Mouse (Mus musculus) midbrain, embryonic 11.5 days (tissue): ENCODE measurements around the gene Slamf9. TPM values are rescaled to one million over a fixed set of nuclear protein-coding genes. Genes with fewer than 3 reads are reported as not detected.

Source experiments
- ATAC-seq: fragments of 200-750 bp; cut with Nextera tagmentation; 2 replicates; pipeline ENCODE4 v1.8.0; 2017; ENCODE audit warnings: moderate TSS enrichment, moderate library complexity; ENCODE audit not compliant: low FRiP score
- DNase-seq: peaks from one replicate; pipeline ENCODE4 v3.0.0; 2015; ENCODE audit warnings: low spot score; ENCODE audit errors: missing footprints
- H3K27ac ChIP-seq: fragments of 300-500 bp; sonication (generic); 2 replicates; pipeline ENCODE4 v1.5.1; 2014; ENCODE audit warnings: low read depth, low read length
- H3K27me3 ChIP-seq: fragments of 300-500 bp; sonication (generic); 2 replicates; pipeline ENCODE4 v1.6.1; 2014; ENCODE audit warnings: mild to moderate bottlenecking, low read length, moderate library complexity, mixed read lengths; ENCODE audit not compliant: control insufficient read depth, insufficient read depth
- H3K36me3 ChIP-seq: fragments of 300-500 bp; sonication (generic); 2 replicates; pipeline ENCODE4 v1.6.1; 2014; ENCODE audit warnings: mild to moderate bottlenecking, low read length, moderate library complexity, mixed read lengths; ENCODE audit not compliant: control insufficient read depth, insufficient read depth
- H3K4me1 ChIP-seq: fragments of 300-500 bp; sonication (generic); 2 replicates; pipeline ENCODE4 v1.6.1; 2014; ENCODE audit warnings: low read length; ENCODE audit not compliant: control insufficient read depth, insufficient read depth
- H3K4me2 ChIP-seq: fragments of 300-500 bp; sonication (generic); 2 replicates; pipeline ENCODE4 v1.6.1; 2014; ENCODE audit warnings: mild to moderate bottlenecking, moderate library complexity
- H3K4me3 ChIP-seq: fragments of 300-500 bp; sonication (generic); 2 replicates; pipeline ENCODE4 v1.5.1; 2014; ENCODE audit warnings: low read depth, low read length
- H3K9ac ChIP-seq: fragments of 300-500 bp; sonication (generic); 2 replicates; pipeline ENCODE4 v1.6.1; 2014; ENCODE audit warnings: low read length
- H3K9me3 ChIP-seq: fragments of 300-500 bp; sonication (generic); 2 replicates; pipeline ENCODE4 v1.6.1; 2016; ENCODE audit warnings: low read length; ENCODE audit not compliant: control insufficient read depth
- WGBS: fragments of 180-500 bp; shearing (Covaris S2); extraction: QIAGEN DNeasy Blood & Tissue Kit; methylation state at CpG from one replicate; pipeline ENCODE4 v1.1.7; 2014; 5-methylcytosine and 5-hydroxymethylcytosine counted together
- polyA plus RNA-seq: library from polyadenylated mRNA; unstranded; fragments of >200 nt; fragmentation: Nextera tagmentation; extraction: Ambion mirVana; gene quantifications from 2 replicates; pipeline ENCODE4 v1.2.1, GENCODE M21; 2014

The Slamf9 gene
- polyA plus RNA-seq, 1 experiment from 2014 or later: 0.23 TPM

DNA sequence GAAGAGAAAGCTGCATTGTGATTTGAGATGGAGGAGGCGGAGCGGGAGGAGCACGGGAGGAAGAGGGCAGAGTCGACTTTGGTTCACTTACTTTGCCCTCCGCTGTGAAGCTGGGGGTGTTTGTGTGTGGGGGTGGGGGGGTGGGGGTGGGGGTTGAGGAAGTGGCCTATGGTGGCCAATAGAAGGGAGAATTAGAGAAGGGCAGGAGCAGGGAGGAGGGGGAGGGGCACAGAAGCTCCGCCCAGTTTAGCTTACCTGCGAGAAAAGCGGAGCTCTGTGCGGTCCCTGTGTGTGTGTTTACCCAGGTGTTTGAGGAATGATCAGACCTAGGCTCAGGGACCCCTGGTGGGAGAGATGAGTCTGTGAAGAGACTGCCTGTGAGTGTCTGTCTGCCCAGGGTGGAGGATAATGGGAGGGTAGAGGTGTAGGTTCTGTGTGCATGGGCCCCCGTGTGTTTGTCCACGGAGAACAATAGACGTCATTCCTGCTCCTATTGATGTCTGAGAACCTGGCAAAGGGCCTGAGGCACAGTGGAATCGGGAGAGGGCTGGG, 35.3 kb downstream of the Slamf9 start:
- Histone ChIP-seq H3K9ac (no peak overlapping the region), H3K4me3 (no peak overlapping the region), H3K36me3 (no peaks in the 10 kb centered on the region), H3K9me3 (no peaks in the 10 kb centered on the region), H3K27me3 (no peaks in the 10 kb centered on the region), H3K4me1 (no peaks in the 10 kb centered on the region), H3K4me2 (no peak overlapping the region), H3K27ac (no peak overlapping the region)
- no peak for DNase-seq
- WGBS: 28% methylated on average over 13 of the region's 13 CpGs
- peak; percentile 38; the same call in 1 of the 2 replicates for ATAC-seq

DNA sequence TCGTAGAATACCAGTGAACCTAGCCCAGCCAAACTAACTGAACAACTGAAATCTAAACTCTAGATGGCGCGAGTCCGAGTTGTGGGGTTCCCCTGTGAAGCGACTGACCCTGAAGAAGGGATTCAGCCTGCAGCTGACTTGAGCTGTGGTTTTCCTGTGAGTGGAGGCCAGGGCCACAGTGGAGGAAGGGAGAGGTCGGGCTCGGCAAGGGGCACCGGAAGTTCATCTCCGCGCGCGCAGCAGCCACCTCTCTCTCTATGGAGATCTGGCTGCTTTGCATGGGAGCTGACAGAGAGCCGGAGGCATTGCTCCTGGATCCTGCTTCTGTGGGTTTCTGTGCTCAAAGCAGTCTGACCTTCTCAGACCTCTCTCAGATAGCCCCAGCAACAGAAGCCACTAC, 37.8 kb downstream of the Slamf9 start:
- H3K9me3 ChIP-seq: no peaks in the 10 kb centered on the region
- no peak overlapping the region for H3K4me3 ChIP-seq
- ATAC-seq (no peak), DNase-seq (no peak)
- H3K27me3 ChIP-seq: no peaks in the 10 kb centered on the region
- 25% methylated on average over 13 of the region's 13 CpGs for WGBS
- no peak overlapping the region for H3K27ac ChIP-seq
- no peaks in the 10 kb centered on the region for H3K36me3 ChIP-seq
- no peaks in the 10 kb centered on the region for H3K4me1 ChIP-seq
- peak overlapping the region; percentile 15; the same call in 1 of the 2 replicates for H3K4me2 ChIP-seq
- H3K9ac ChIP-seq: no peak overlapping the region

DNA sequence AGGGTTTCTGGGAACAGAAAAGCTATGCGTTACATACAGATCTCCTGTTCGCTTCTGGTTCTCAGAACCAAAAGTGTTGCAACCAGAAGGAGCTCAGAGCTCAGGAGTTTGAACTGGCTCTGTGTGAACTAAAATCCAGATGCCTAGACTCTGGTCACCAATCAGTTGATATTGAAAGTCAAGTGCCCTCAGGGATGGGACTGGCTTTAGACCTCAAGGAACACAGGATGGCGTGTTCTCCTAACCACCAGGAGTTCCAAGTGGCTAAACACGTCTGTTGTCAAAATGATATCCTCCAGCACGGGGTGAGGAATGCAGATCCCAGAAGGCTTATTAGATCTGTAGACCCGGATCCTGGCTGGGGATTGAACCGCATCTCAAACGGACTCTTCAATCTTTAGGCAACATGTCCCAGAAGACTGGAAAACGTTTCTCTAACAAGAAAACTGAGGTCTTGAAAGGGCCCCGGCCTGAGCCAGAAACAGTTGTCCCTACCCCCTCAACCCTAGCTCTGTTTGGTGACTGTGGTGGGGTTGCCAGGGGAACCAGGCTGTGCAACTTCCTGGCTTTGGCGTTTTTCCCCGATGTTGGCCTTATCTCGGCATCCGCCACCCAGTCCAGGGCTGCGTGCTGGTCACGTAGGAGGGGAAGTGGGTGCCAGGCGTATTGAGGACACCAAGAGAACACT, 38.5 kb downstream of the Slamf9 start:
- WGBS: 83% methylated on average over 17 of the region's 17 CpGs
- H3K9ac ChIP-seq: no peak overlapping the region
- ATAC-seq: no peak
- no peak overlapping the region for H3K4me3 ChIP-seq
- no peaks in the 10 kb centered on the region for H3K4me1 ChIP-seq
- H3K27me3 ChIP-seq: no peaks in the 10 kb centered on the region
- no peak overlapping the region for H3K27ac ChIP-seq
- no peaks in the 10 kb centered on the region for H3K9me3 ChIP-seq
- DNase-seq: no peak
- no peaks in the 10 kb centered on the region for H3K36me3 ChIP-seq
- no peak overlapping the region for H3K4me2 ChIP-seq

DNA sequence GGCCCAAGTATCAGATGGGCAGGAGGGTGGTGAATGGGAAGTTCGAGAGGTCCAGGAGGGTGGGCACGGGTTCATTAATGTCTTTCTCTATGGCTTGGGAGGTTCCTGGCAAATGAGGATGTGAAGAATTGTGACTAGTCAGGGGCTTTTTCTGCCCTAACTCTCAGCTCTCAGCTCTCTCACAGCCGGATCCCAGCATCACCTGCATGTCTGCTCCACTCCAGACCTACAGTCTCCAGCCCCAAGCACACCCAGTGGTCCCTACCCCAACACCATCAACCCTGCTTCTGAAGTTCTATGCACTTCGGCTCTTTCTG, 39.0 kb downstream of the Slamf9 start:
- WGBS: 81% methylated on average over 4 of the region's 4 CpGs
- Histone ChIP-seq H3K27ac (no peak overlapping the region), H3K27me3 (no peaks in the 10 kb centered on the region), H3K4me2 (no peak overlapping the region), H3K9ac (no peak overlapping the region), H3K4me1 (no peaks in the 10 kb centered on the region), H3K9me3 (no peaks in the 10 kb centered on the region), H3K4me3 (no peak overlapping the region), H3K36me3 (no peaks in the 10 kb centered on the region)
- no peak for ATAC-seq
- no peak for DNase-seq

DNA sequence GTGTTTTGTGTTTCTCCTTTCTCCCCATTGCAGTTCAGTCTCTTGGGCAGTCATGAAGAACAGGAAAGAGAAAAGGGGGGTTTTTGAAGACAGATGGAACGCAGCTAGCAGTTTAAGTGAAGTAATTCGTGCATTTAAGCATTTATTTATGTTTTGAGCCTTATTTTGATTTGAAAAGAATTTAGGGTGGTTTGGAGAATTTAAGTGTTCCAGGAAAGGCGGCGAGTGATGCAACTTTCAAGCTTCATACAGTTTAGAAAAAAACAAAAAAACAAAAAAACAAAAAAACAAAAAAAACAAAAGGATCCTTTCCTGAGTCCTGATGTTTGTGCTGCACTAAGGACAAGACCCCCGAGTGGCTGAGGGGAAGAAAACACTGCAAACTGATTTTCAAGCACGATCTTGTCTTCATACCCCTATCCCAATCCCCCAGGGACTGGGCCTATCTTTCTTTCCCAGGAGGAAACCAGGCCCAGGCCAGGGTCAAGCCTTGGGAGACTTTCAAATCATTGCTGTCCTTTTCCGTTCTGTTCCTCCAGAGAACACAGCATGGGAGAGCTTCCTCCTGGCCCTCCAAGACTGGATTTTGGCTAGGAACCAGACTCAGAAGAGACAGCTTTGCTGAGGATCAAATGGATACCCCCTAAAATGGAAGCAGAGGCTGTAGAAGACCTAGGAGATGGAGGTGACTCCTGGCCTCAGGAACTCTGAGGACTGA, 39.6 kb downstream of the Slamf9 start:
- DNase-seq: no peak
- Histone ChIP-seq H3K4me3 (no peak overlapping the region), H3K27me3 (no peaks in the 10 kb centered on the region), H3K4me1 (no peaks in the 10 kb centered on the region), H3K9ac (no peak overlapping the region), H3K36me3 (no peaks in the 10 kb centered on the region), H3K4me2 (no peak overlapping the region), H3K9me3 (no peaks in the 10 kb centered on the region), H3K27ac (no peak overlapping the region)
- no peak for ATAC-seq
- WGBS: 84% methylated on average over 7 of the region's 7 CpGs

DNA sequence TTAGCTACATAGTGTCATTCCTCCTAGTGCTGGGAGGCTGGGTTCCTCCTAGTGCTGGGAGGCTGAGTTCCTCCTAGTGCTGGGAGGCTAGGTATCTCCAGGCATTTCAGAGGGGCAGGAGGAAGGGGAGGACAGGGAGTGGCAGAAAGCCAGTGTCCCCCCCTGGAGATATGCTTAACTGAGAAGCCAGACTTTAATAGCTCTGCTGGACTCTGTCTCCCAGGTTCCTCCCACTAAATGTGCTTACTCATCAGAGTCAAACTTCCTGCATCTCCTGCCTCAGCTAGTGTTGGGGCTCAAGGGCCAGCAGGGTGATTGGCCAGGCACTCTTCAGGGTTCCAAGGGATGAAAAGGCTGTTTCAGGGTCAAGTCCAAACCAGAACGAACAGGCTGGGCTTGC, 40.2 kb downstream of the Slamf9 start:
- no peak overlapping the region for H3K4me3 ChIP-seq
- DNase-seq (no peak), ATAC-seq (no peak)
- no peaks in the 10 kb centered on the region for H3K36me3 ChIP-seq
- H3K4me1 ChIP-seq: no peaks in the 10 kb centered on the region
- no peaks in the 10 kb centered on the region for H3K27me3 ChIP-seq
- 86% methylated on average over 1 of the region's 1 CpGs for WGBS
- no peak overlapping the region for H3K4me2 ChIP-seq
- no peak overlapping the region for H3K27ac ChIP-seq
- no peaks in the 10 kb centered on the region for H3K9me3 ChIP-seq
- no peak overlapping the region for H3K9ac ChIP-seq

DNA sequence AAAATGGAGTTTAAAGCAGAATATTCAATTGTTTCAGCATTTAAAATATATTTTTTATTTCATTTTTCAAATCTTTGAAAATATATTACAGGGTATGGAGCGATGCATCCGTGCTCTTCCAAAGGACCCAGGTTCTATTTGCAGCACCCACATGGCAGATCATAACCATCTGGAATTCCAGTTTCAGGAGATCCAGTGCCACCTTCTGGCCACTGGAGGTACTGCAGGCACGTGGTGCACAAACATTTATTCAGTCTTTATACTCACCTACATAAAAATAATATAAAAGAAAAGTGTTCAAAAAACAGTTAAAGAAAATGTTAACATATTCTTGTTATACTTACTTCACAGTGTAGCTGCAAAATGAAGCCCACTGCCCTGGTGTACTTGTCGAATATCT, 42.9 kb downstream of the Slamf9 start:
- 73% methylated on average over 4 of the region's 4 CpGs for WGBS
- H3K9ac ChIP-seq: no peak overlapping the region
- no peak for DNase-seq
- no peak overlapping the region for H3K4me2 ChIP-seq
- H3K4me3 ChIP-seq: no peak overlapping the region
- H3K9me3 ChIP-seq: no peaks in the 10 kb centered on the region
- no peak overlapping the region for H3K27ac ChIP-seq
- no peaks in the 10 kb centered on the region for H3K36me3 ChIP-seq
- ATAC-seq: no peak
- H3K27me3 ChIP-seq: no peaks in the 10 kb centered on the region
- H3K4me1 ChIP-seq: 0 out of 2 replicates have a peak, but pooled peaks cover 5% of the 10 kb centered on the region

DNA sequence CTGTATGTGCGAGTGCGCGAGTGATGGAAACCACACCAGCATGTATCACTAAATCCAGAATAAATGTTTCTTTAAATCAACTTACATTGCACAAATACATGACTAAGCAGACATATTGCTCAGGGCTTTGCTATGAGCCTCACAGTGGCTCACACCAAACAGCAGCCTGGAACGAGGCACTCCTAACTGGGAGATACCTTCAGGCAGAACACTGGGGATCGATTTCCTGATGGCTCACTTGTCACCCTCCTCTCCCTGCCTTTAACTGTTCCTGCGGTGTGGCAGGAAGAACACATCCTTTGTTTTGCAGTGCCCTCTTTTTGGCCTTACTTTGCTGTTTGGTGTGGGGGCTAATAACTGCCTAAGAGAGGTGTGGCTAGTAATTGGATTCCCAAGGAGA, 44.5 kb downstream of the Slamf9 start:
- H3K4me1 ChIP-seq: 0 out of 2 replicates have a peak, but pooled peaks cover 5% of the 10 kb centered on the region
- DNase-seq: no peak
- no peaks in the 10 kb centered on the region for H3K27me3 ChIP-seq
- H3K9me3 ChIP-seq: no peaks in the 10 kb centered on the region
- no peak overlapping the region for H3K9ac ChIP-seq
- H3K36me3 ChIP-seq: no peaks in the 10 kb centered on the region
- no peak overlapping the region for H3K4me3 ChIP-seq
- whole genome bisulfite sequencing: 70% methylated on average over 6 of the region's 6 CpGs
- H3K4me2 ChIP-seq: no peak overlapping the region
- no peak for ATAC-seq
- no peak overlapping the region for H3K27ac ChIP-seq
